Mouse (Mus musculus) cortical plate, adult 2 months (tissue): ENCODE measurements at regions not wholly inside any gene's neighbourhood (a gene's known extent, or its start where the extent isn't known, plus 50 kb on each side); places are given as distances from the start of the nearest gene placed in this dataset.

Experiments used
- H3K27ac ChIP-seq: fragments of 200-500 bp; 2 replicates; pipeline ENCODE4 v1.5.1; 2012; ENCODE audit warnings: low read length, control low read depth, inconsistent platforms; ENCODE audit not compliant: insufficient read depth
- H3K4me1 ChIP-seq: fragments of 200-500 bp; 2 replicates; pipeline ENCODE4 v1.6.1; 2011; ENCODE audit warnings: low read length; ENCODE audit not compliant: control insufficient read depth, insufficient read depth
- H3K4me3 ChIP-seq: fragments of 200-500 bp; 2 replicates; pipeline ENCODE4 v1.5.1; 2011; ENCODE audit warnings: mild to moderate bottlenecking, low read length, control low read depth; ENCODE audit not compliant: insufficient read depth
- CTCF ChIP-seq: fragments of 200-500 bp; IDR thresholded peaks from 2 replicates; pipeline ENCODE4 v1.5.1; 2011; ENCODE audit warnings: mild to moderate bottlenecking, control low read depth, low read length; ENCODE audit not compliant: insufficient read depth; ENCODE audit errors: extremely low read depth
- POLR2A ChIP-seq: fragments of 200-500 bp; IDR thresholded peaks from 2 replicates; pipeline ENCODE4 v1.6.1; 2011; ENCODE audit warnings: mild to moderate bottlenecking, low read length, control low read depth; ENCODE audit not compliant: insufficient read depth; ENCODE audit errors: extremely low read depth

DNA sequence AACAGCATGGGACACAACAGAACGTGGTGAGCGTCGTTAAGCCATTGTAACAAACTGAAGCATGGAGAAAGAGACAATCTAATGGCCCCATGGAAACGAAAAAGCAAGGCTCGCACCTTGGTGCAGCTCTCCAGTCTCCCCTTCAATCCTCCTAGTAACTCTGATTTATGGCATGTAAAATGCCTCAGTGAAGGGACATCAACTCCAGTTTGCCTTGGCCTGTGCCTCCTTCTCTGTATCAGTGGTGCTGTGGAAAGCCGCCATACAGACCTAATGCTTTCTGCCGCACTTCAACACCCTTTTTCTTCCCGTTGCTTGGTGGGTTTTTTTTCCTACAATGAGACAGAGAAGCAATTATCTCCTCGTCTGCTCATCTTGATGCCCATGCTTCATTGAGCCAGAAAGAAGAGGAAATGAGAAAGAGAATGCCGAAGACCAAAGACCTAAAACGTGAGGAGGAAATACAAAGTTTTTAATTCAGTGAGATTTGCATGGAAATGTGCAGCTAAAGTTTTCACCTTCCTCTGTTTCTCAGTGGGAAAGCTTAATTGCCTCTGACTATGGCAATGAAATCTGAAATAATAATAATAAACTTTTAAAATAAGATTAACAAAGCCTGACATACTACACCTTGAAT, 241.4 kb downstream of the Lrrn1 start:
- H3K27ac ChIP-seq, result no peak overlapping the region
- TF ChIP-seq POLR2A (no peak), CTCF (no peak)
- H3K4me3 ChIP-seq, result no peak overlapping the region
- H3K4me1 ChIP-seq, result no peaks in the 10 kb centered on the region

GRCm38 (mm10) chr6:107784998-107785397, 255.4 kb downstream of the Lrrn1 start:
- Histone ChIP-seq H3K27ac (no peak overlapping the region), H3K4me1 (no peaks in the 10 kb centered on the region), H3K4me3 (no peak overlapping the region)
- TF ChIP-seq POLR2A (no peak), CTCF (no peak)

DNA sequence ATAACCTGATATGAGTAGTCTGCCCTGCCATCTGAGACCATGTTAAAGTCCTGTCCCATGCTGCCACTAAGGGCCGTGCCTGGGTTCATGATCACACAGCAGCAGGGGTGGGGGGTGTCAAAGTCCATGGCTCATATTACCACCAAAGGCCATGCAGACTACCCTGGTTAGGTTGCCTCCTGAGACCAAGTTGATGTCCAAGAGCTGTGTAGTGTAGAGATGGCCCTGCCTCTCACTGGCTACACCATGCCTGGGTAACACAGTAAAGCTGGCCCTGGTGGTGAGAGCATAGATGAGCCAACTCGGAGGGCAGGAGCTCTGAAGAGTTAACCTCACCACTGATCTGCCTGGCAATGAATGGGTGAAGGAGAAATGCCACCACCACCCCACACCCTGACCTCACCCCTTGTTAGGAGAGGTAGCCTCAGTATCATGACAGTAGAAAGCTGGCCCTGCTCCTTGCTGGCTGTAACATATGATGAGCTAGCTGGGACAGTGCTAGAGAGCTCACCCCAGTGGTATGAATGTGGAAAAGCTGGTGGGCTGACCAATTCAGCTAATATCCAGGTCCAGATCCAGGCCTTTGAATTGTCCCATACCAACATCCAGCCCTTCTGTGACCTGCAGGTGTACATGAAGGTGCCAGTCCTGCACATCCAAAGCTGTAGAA, 258.8 kb downstream of the Lrrn1 start:
- TF ChIP-seq CTCF, result no peak
- no peak for TF ChIP-seq POLR2A
- Histone ChIP-seq H3K4me1 (no peaks in the 10 kb centered on the region), H3K4me3 (no peak overlapping the region), H3K27ac (no peak overlapping the region)

GRCm38 (mm10) chr6:107797845-107798244, 267.0 kb upstream of the Setmar start:
- no peak for TF ChIP-seq CTCF
- no peak for TF ChIP-seq POLR2A
- Histone ChIP-seq H3K4me3 (no peak overlapping the region), H3K27ac (no peak overlapping the region), H3K4me1 (no peaks in the 10 kb centered on the region)

DNA sequence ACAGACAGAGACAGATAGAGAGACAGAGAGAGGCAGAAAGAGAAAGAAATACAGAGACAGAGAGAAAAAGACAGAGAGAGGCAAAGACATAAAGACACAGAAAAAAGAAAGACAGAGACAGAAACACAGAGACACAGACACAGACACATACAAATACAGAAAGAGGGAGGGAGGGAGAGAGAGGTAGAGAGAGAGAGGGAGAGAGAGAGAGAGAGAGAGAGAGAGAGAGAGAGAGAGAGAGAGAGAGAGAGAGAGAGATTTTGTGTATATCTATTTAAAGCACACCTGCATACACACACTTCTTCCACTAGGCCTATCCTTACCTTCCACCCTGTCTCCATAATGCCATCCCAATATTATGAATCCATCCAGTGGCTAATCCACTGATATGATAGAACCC, 261.8 kb upstream of the Setmar start:
- Histone ChIP-seq H3K27ac (no peak overlapping the region), H3K4me1 (no peaks in the 10 kb centered on the region), H3K4me3 (no peak overlapping the region)
- TF ChIP-seq POLR2A, result no peak
- no peak for TF ChIP-seq CTCF
